Mouse (Mus musculus) intestine, embryonic 16.5 days (tissue): ENCODE measurements around the gene 3110082I17Rik. TPM values are rescaled to one million over a fixed set of nuclear protein-coding genes. Genes with fewer than 3 reads are reported as not detected.

ENCODE experiments used
- ATAC-seq: fragments of 200-750 bp; cut with Nextera tagmentation; 2 replicates; pipeline ENCODE4 v1.8.0; 2017; ENCODE audit warnings: moderate TSS enrichment, moderate library complexity
- H3K27ac ChIP-seq: fragments of 300-500 bp; sonication (generic); 2 replicates; pipeline ENCODE4 v1.5.1; 2014; ENCODE audit warnings: mild to moderate bottlenecking, low read length
- H3K27me3 ChIP-seq: fragments of 300-500 bp; sonication (generic); replicated peaks from 2 replicates; pipeline ENCODE4 v1.6.1; 2014; ENCODE audit warnings: low read length, control low read depth, mixed read lengths; ENCODE audit not compliant: control insufficient read depth, insufficient read depth
- H3K36me3 ChIP-seq: fragments of 300-500 bp; sonication (generic); 2 replicates; pipeline ENCODE4 v1.6.1; 2014; ENCODE audit warnings: low read length, control low read depth; ENCODE audit not compliant: control insufficient read depth, insufficient read depth
- H3K4me1 ChIP-seq: fragments of 300-500 bp; sonication (generic); 2 replicates; pipeline ENCODE4 v1.6.1; 2014; ENCODE audit warnings: low read length, control low read depth, mixed read lengths; ENCODE audit not compliant: control insufficient read depth, insufficient read depth
- H3K4me2 ChIP-seq: fragments of 300-500 bp; sonication (generic); 2 replicates; pipeline ENCODE4 v1.6.1; 2014; ENCODE audit warnings: low read depth, low read length, control low read depth
- H3K4me3 ChIP-seq: fragments of 300-500 bp; sonication (generic); 2 replicates; pipeline ENCODE4 v1.5.1; 2014; ENCODE audit warnings: mild to moderate bottlenecking, low read length
- H3K9ac ChIP-seq: fragments of 300-500 bp; sonication (generic); 2 replicates; pipeline ENCODE4 v1.6.1; 2014; ENCODE audit warnings: low read depth, low read length
- H3K9me3 ChIP-seq: fragments of 300-500 bp; sonication (generic); 2 replicates; pipeline ENCODE4 v1.6.1; 2016; ENCODE audit warnings: low read length, control low read depth; ENCODE audit not compliant: control insufficient read depth
- WGBS: fragments of 180-500 bp; shearing (Covaris S2); extraction: QIAGEN DNeasy Blood & Tissue Kit; methylation state at CpG from one replicate; pipeline ENCODE4 v1.1.7; 2014; 5-methylcytosine and 5-hydroxymethylcytosine counted together
- polyA plus RNA-seq: library from polyadenylated mRNA; unstranded; fragments of >200 nt; fragmentation: Nextera tagmentation; extraction: Ambion mirVana; gene quantifications from 2 replicates; pipeline ENCODE4 v1.2.1, GENCODE M21; 2015

Gene 3110082I17Rik
- polyA plus RNA-seq, 1 experiment from 2014 or later: 35.5 TPM

DNA sequence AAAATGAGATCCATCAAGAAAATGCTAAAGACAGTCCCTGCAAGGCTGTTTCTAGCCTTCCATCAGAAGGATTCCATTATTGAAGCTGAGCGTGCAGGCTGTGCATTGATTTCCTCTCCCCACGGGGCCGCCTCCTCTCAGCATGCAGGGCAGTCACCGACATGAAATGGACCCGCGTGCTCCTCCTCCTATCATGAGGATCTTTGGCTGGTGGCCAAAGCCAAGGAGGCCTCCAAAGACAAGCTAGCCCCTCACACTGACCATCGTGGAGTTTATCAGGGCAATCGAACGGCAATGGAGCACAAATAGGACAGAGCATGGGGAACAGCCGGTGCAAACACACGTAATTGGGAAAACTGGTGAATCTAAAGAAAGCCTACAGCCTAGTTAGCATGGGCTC lies 29.8 kb upstream of the 3110082I17Rik start:
- 78% methylated on average over 11 of the region's 11 CpGs for WGBS

DNA sequence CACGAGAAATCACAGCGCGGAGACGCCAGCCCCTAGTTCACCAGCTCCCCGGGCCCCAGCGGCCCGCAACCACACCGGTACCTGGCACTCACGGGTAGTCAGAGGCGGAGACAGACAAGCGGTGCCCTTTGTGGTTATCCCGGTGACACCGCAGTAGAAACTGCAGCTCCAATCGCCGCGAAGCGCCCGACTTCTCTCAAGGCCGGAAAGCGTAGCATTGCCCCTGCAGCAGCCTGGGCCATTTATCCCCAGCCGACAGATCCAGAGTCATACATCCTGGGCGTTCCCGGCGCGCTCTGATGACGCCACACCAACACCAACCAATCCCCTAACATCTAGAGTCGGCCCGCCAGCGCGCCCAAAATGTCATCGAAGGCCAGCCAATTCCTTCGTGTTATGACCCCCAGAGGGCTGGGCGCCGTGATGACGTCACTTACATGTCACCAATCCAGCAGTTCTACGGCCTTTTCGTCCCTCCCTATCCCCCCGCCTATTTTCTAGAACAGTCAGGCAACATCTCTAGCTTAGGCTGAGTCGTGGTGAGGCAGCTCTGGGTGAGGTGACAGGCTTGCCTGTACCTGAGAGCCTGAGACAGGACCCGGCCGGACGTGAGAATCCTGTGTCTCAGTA lies 24.0 kb upstream of the 3110082I17Rik start, which contains the start of gene Zfand2a:
Gene Zfand2a, minus strand, starts transcription at position 365 of the 630 bp plus-strand sequence.
- H3K36me3 ChIP-seq: peaks cover 3% of the 10 kb centered on the region
- H3K27ac ChIP-seq: peak within 1 kb of the TSS; percentile 77
- H3K9ac ChIP-seq: peak within 1 kb of the TSS; percentile 89
- H3K9me3 ChIP-seq: no peaks in the 10 kb centered on the region
- ATAC-seq: peak; percentile 98
- H3K4me2 ChIP-seq: peak within 1 kb of the TSS; percentile 90
- no peaks in the 10 kb centered on the region for H3K27me3 ChIP-seq
- H3K4me1 ChIP-seq: peaks cover 8% of the 10 kb centered on the region
- H3K4me3 ChIP-seq: peak within 1 kb of the TSS; percentile 98
- WGBS: under 1% methylated on average over 42 of the region's 42 CpGs

More for the DNA sequence above, 29.8 kb upstream of the 3110082I17Rik start:
- Histone ChIP-seq H3K4me3 (no peak overlapping the region), H3K4me2 (no peak overlapping the region), H3K9me3 (no peaks in the 10 kb centered on the region), H3K9ac (no peak overlapping the region), H3K4me1 (no peaks in the 10 kb centered on the region), H3K27ac (no peak overlapping the region), H3K36me3 (no peaks in the 10 kb centered on the region), H3K27me3 (no peaks in the 10 kb centered on the region)
- ATAC-seq: no peak

DNA sequence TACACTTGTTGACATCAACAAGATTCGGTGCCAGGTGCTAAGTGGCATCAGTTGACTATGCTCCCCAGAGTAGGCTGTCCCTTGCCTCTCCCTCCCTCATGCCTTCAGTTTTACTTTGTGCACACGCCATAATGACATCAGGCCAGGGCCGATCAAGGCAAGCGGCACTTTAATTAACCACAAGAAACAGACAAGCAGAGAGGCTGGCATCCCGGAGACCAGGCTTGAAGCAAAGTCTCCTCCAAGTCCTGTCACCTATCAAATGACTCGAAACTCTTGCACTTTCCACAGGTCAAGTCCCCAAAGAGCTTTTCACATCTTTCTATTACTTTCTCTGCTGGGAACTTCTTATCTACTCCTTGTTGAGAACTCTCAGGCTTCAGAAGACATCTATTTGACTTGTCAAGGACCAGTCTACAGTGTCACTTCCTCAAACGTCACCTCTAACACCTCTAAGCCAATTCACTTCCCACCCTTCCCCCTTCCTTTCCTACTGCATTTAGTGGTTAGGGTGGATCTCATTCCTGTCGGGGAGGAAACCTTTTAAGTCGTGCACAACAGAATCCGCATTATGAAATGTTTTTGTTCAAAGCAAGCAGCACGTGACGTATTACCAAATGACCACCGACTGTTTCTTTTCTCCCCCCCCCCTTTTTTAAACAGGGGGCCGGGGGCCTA lies 23.0 kb upstream of the 3110082I17Rik start:
- Histone ChIP-seq H3K27me3 (no peaks in the 10 kb centered on the region), H3K4me3 (peak overlapping the region; percentile 98), H3K27ac (no peak overlapping the region), H3K9ac (peak overlapping the region; percentile 89), H3K9me3 (no peaks in the 10 kb centered on the region), H3K4me2 (peak overlapping the region; percentile 90), H3K36me3 (peaks cover 8% of the 10 kb centered on the region), H3K4me1 (peaks cover 8% of the 10 kb centered on the region)
- ATAC-seq: no peak
- WGBS: 58% methylated on average over 14 of the region's 14 CpGs

DNA sequence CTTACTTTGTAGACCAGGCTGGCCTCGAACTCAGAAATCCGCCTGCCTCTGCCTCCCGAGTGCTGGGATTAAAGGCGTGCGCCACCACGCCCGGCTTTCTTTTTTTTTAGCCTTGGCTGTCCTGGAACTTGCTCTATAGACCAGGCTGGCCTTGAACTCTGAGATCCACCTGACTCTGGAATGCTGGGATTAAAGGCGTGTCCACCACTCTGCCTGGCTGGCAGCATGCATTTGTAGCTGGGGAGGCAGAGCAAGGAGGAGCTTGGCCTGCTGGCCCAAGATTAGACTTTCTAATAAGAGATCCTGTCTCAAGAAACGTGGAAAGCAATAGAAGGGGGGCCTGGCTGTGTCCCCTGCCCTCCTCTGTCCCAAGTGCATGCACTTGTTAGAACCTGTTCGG lies 20.1 kb upstream of the 3110082I17Rik start:
- Histone ChIP-seq H3K4me2 (no peak overlapping the region), H3K9ac (no peak overlapping the region), H3K4me1 (peaks cover 8% of the 10 kb centered on the region), H3K27me3 (no peaks in the 10 kb centered on the region), H3K27ac (no peak overlapping the region), H3K36me3 (peaks cover 16% of the 10 kb centered on the region), H3K4me3 (no peak overlapping the region), H3K9me3 (no peaks in the 10 kb centered on the region)
- 89% methylated on average over 10 of the region's 10 CpGs for WGBS
- ATAC-seq: no peak

DNA sequence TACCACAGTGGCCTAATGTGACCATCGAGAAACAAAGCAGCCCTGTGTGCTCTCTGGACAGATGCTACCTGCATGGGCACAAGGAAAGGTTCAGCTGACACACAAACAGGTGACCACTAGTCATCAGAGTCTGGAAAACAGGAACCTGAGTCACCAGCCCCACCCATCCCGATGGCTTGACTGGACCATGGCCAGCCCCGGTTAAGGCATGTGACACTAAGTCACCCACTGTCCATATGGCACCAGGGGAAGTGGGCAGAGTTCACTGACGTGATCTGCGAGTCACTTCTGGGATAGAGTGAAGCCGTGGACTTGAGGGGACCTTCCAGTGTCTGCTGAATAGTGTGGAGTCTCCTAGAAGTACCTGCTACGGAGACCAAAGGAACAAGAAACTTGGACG lies 18.8 kb upstream of the 3110082I17Rik start:
- 86% methylated on average over 8 of the region's 8 CpGs for WGBS
- Histone ChIP-seq H3K27me3 (no peaks in the 10 kb centered on the region), H3K9ac (no peak overlapping the region), H3K4me1 (peaks cover 8% of the 10 kb centered on the region), H3K27ac (no peak overlapping the region), H3K9me3 (no peaks in the 10 kb centered on the region), H3K4me2 (no peak overlapping the region), H3K36me3 (peaks cover 19% of the 10 kb centered on the region), H3K4me3 (no peak overlapping the region)
- peak; percentile 23; the same call in 1 of the 2 replicates for ATAC-seq

DNA sequence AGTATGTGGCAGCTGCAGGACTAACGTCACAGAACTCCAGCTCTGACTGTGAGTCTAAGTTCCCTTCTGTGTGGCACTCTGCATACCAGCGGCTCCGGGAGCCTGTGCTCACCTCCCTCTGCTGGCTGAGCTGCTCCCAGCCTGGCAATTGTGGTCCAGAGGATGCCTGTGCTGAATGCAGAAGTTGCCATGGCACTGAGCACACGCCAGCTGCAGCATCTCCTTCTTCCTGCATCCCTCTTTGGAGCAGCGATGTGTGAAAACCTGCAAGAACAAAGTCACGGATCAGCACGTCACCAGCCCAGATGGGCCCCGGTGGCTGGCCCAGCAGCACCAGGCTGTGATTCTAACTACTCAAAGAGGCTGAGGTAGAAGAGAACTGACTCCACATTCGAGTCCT lies 14.4 kb upstream of the 3110082I17Rik start:
- Histone ChIP-seq H3K9ac (no peak overlapping the region), H3K4me2 (no peak overlapping the region), H3K4me1 (no peaks in the 10 kb centered on the region), H3K36me3 (peaks cover 21% of the 10 kb centered on the region), H3K27ac (no peak overlapping the region), H3K9me3 (no peaks in the 10 kb centered on the region), H3K4me3 (no peak overlapping the region), H3K27me3 (no peaks in the 10 kb centered on the region)
- WGBS: 78% methylated on average over 9 of the region's 9 CpGs
- ATAC-seq: no peak

DNA sequence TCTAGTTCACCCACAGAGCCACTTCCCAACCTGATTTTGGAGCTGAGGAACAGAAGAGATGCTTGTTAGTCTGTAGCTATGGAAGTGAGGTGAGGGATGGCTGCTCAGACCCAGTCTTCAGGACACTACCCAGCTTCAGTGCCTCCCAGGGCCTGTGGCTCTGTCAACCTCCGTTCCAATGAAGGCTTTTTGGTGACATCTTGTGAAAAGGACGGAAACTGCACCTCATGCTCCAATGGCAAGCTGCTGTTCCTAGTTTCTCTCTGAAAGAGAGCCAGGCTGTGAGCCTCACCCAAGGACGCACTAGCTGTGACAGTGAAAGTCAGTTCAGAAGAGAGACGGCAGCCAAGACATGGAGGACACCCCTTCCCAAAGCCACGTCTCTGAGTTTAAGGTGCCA lies 7.7 kb upstream of the 3110082I17Rik start:
- ATAC-seq: no peak
- no peak overlapping the region for H3K27ac ChIP-seq
- no peaks in the 10 kb centered on the region for H3K9me3 ChIP-seq
- H3K4me2 ChIP-seq: no peak overlapping the region
- no peaks in the 10 kb centered on the region for H3K4me1 ChIP-seq
- no peak overlapping the region for H3K9ac ChIP-seq
- WGBS: 52% methylated on average over 5 of the region's 5 CpGs
- H3K4me3 ChIP-seq: no peak overlapping the region
- peaks cover 5% of the 10 kb centered on the region; the same call in 1 of the 2 replicates for H3K36me3 ChIP-seq
- H3K27me3 ChIP-seq: no peaks in the 10 kb centered on the region

DNA sequence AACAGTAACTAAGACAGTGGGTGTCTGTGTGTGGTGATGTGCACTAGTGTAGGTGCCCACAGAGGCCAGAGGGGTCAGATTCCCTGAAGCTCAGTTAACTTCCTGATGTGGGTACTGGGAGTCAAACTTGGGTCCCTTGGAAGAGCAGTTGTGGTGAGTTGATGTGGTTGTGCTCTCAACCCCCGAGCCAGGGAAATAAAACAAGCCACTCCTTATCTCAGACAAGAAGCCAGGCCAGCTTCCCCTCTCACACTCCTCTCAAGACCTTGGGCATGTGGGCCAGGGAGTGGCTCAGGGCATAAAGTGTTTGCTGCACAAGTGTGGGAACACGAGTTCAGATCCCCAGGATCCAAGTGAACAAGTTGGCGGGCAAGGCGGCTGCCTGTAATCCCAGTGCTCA lies 6.5 kb upstream of the 3110082I17Rik start:
- no peak for ATAC-seq
- WGBS: 60% methylated on average over 4 of the region's 4 CpGs

DNA sequence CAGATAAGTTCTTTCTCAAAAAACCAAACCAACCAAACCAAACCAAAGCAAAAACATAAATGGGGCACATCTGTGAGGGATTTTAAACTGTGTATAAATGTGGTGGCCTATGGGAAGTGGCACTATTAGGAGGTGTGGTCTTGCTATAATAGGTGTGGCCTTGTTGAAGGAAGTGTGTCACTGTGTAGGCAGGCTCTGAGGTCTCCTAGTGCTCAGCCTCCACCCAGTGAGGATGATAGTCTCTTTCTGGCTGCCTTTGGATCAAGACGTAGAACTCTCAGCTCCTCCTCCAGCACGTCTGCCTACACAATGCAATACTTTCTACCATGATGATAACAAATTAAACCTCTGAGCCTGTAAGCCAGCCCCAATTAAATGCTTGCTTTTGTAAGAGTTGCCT lies 6.0 kb upstream of the 3110082I17Rik start:
- no peaks in the 10 kb centered on the region for H3K36me3 ChIP-seq
- H3K9me3 ChIP-seq: no peaks in the 10 kb centered on the region
- H3K4me3 ChIP-seq: no peak overlapping the region
- H3K4me2 ChIP-seq: no peak overlapping the region
- ATAC-seq: no peak
- no peak overlapping the region for H3K27ac ChIP-seq
- H3K27me3 ChIP-seq: no peaks in the 10 kb centered on the region
- H3K4me1 ChIP-seq: no peaks in the 10 kb centered on the region
- WGBS: 78% methylated on average over 2 of the region's 2 CpGs
- H3K9ac ChIP-seq: no peak overlapping the region

More for the DNA sequence above, 6.5 kb upstream of the 3110082I17Rik start:
- Histone ChIP-seq H3K9me3 (no peaks in the 10 kb centered on the region), H3K36me3 (peaks cover under 1% of the 10 kb centered on the region; the same call in 1 of the 2 replicates), H3K27me3 (no peaks in the 10 kb centered on the region), H3K27ac (no peak overlapping the region), H3K4me1 (no peaks in the 10 kb centered on the region), H3K4me3 (no peak overlapping the region), H3K9ac (no peak overlapping the region), H3K4me2 (no peak overlapping the region)
